Mouse (Mus musculus): ENCODE data around the gene Art4.

DNA sequence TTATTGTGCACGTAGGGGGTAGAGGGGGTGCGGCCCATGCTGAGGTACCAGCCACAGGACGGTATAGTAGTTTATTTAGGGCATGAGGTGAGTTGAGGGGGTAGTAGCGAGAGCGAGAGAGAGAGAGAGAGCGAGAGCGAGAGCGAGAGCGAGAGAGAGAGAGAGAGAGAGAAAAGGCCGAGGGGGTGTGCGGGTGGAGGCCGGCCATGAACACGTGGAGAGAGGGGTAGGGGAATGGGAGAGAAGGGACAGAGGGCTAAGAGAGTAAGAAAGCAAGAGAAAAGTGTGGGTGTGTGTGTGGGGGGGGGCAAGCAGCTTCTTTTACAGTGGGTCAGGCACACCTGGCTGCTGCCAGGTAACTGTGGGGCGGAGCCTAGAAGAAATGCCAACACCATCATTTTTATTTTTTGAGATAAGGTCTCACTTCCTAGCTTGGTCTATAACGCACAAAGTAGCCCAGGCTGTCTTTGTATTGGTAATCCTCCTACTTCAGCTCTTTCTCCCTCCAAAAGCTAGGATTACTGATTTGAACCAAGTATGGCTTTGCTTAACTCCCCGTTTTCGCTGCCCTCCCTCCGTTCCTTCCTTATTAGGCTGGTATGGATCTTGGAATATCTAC, 50.0 kb downstream of the Art4 start:
- TF ChIP-seq USF1 (IDR thresholded peaks at IDR 0.05; ENCODE audit: low read depth, low read length) (no peak), TBP (conservative IDR thresholded peaks at IDR 0.05; ENCODE audit: low read depth, low read length) (no peak), POLR2A (IDR thresholded peaks at IDR 0.05; ENCODE audit: low read depth, low read length) (no peak)

All from CH12.LX (cell line).